Comparison of ENCODE assay signal across 8 mouse cellular contexts in the genomic region with DNA sequence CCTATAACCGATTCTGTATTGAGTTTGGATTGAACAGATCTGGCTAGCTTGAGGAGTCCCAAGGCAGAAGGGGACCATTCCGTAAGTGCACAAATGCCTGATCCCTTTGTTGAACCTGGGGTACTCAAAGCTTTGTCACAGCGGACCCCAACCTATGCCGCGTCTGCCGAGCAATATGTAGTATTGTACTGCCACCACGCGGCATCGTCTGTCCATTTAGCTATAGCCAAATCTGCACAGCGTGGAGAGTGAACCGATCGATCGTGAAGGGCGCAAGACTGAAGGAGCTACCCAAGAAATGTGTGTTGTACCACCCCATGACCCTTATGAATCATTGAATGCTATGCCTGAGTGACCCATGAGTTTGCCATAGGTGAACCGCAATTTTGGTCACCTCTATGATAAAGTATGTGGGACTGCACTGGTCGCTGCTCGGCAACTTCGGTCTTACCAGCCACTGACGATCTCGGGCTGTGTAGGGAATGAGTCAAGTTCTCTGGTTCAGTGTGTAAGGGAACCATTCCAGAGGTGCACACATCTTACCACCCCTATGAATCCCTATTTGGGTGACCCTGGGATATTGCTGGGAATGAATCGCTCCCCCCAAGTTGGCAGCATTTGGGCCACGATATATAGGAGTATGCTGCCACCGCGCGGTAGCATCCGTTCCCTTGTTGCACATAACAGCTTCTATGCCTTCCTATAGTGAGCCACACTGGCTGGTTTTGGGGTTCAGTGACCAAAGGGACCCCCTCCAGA. TPM values are rescaled to one million over a fixed set of nuclear protein-coding genes. Genes with fewer than 3 reads are reported as not detected.
DNase-seq lines count a peak whose midpoint lies in the region; ATAC-seq and TF ChIP-seq lines count a peak whose summit lies in the region.

No protein-coding gene starts in this region.

- peak overlapping the region; percentile 26 for H3K4me3 ChIP-seq in intestine, embryonic 16.5 days (ENCODE audit: low read length)
- H3K4me3 ChIP-seq in small intestine, adult 2 months (ENCODE audit: low read depth, low read length): peak overlapping the region; percentile 9

- peaks cover 15% of the 10 kb centered on the region for H3K4me1 ChIP-seq in intestine, embryonic 16.5 days (ENCODE audit: control insufficient read depth, insufficient read depth, low read length)
- no peaks in the 10 kb centered on the region for H3K4me1 ChIP-seq in small intestine, adult 2 months (ENCODE audit: control insufficient read depth, insufficient read depth, insufficient read length, low read length)

- H3K4me2 ChIP-seq in intestine, embryonic 16.5 days (ENCODE audit: low read depth, low read length): peak overlapping the region; percentile 59

- peak; percentile 74 for DNase-seq in cerebellum, adult 11 months
- DNase-seq in cerebellum, postnatal 25 days: peak; percentile 79 to 87
- DNase-seq in gastrocnemius, postnatal 14 days: peak; percentile 55
- peak; percentile 54 to 55 for DNase-seq in left cerebral cortex, postnatal 36 days (ENCODE audit: low spot score in 2 of 2)

- peak overlapping the region; percentile 1; the same call in 1 of the 2 replicates for H3K9ac ChIP-seq in intestine, embryonic 16.5 days (ENCODE audit: low read depth, low read length)

- H3K27me3 ChIP-seq in intestine, embryonic 16.5 days (replicated peaks; ENCODE audit: control insufficient read depth, insufficient read depth, low read length): no peaks in the 10 kb centered on the region
- no peaks in the 10 kb centered on the region; the same call in 1 of the 2 replicates for H3K27me3 ChIP-seq in small intestine, adult 2 months (ENCODE audit: control insufficient read depth, insufficient read depth, low read length)

- TF ChIP-seq CTCF in small intestine, adult 2 months (IDR thresholded peaks at IDR 0.05; ENCODE audit: extremely low read depth, insufficient read length, insufficient replicate concordance, low read depth, low read length): peak; percentile 54; the same call in 1 of the 2 replicates

- H3K27ac ChIP-seq in intestine, embryonic 16.5 days (ENCODE audit: low read length): no peak overlapping the region
- H3K27ac ChIP-seq in small intestine, adult 2 months (ENCODE audit: insufficient read depth, low read depth, low read length): no peak overlapping the region

- intact Hi-C loops in gastrocnemius, postnatal 14 days (cut with DNase I; ENCODE audit: low total_unique reads): loop anchor here (10.0 kb wide), 2 partner anchors 145 to 265 kb away; a partner anchor contains a TSS
- intact Hi-C loops in left cerebral cortex, postnatal 36 days (cut with DNase I): loop anchor here (1.0 to 5.0 kb wide), 3 partner anchors 141 to 263 kb away; no protein-coding TSS in a partner anchor

- 50% methylated on average over 26 of the region's 26 CpGs for WGBS in intestine, embryonic 16.5 days
- 49% methylated on average over 26 of the region's 26 CpGs for WGBS in small intestine, adult 2 months

- ATAC-seq in cerebellum, adult (ENCODE audit: insufficient number of reproducible peaks, low FRiP score, low TSS enrichment): no peak; the same call in 1 of the 2 replicates
- ATAC-seq in intestine, embryonic 16.5 days: peak; percentile 18; the same call in 1 of the 2 replicates
- peak; percentile 63 for ATAC-seq in megakaryocyte progenitor cell, adult 5-6 weeks (replicated peaks; ENCODE audit: poor library complexity)

- no peak for TF ChIP-seq POLR2A in small intestine, adult 2 months (IDR thresholded peaks at IDR 0.05; ENCODE audit: low read depth, low read length)

- H3K36me3 ChIP-seq in intestine, embryonic 16.5 days (ENCODE audit: control insufficient read depth, insufficient read depth, low read length): no peaks in the 10 kb centered on the region
- no peaks in the 10 kb centered on the region for H3K36me3 ChIP-seq in small intestine, adult 2 months (ENCODE audit: control insufficient read depth, insufficient read depth, low read length)

- H3K9me3 ChIP-seq in intestine, embryonic 16.5 days (ENCODE audit: control insufficient read depth, low read length): peaks cover 4% of the 10 kb centered on the region; the same call in 1 of the 2 replicates

RNA-seq across cellular contexts. Expression of a gene that starts 47.8 kb away (rescaled TPM):
- total RNA-seq in gastrocnemius, postnatal 14 days (2021): 1 to 10 TPM; 5.0 to 5.2 TPM
- polyA plus RNA-seq in intestine, embryonic 16.5 days (2015; fragmentation: Nextera tagmentation; extraction: Ambion mirVana): 50.3 and 58.1 TPM in 2 replicates
- 1 to 10 TPM; 2.9 to 6.0 TPM for total RNA-seq in left cerebral cortex, postnatal 36 days (2021)
- 10.4 and 11.8 TPM in 2 replicates for total RNA-seq in megakaryocyte progenitor cell, adult 5-6 weeks (2015)
- total RNA-seq in megakaryocyte progenitor cell, adult 5-6 weeks (2017): 45.9 and 63.4 TPM in 2 replicates
- 4.8 and 10.5 TPM in 2 replicates for polyA plus RNA-seq in small intestine, adult 2 months (2012; rRNA removed)
